In genomic region chr6:30486504-30486903, GRCm38 (mm10) we compare ENCODE assay signal across 32 mouse cellular contexts. TPM values are rescaled to one million over a fixed set of nuclear protein-coding genes. Genes with fewer than 3 reads are reported as not detected.
"Had no signal": no experiment of that assay in that cellular context is flagged by ENCODE, and none has a peak within 500 bp of the region (broad histone marks: within the 10 kb centered on the region; RNA-seq: fewer than 3 reads in every experiment).

No protein-coding gene starts in this region.

- ATAC-seq: forebrain, embryonic 13.5 days; forebrain, embryonic 14.5 days; forebrain, embryonic 15.5 days; forebrain, embryonic 16.5 days; forebrain, postnatal 0 days had no signal

- H3K4me2 ChIP-seq: embryonic facial prominence, embryonic 12.5 days; embryonic facial prominence, embryonic 13.5 days; embryonic facial prominence, embryonic 15.5 days; forebrain, embryonic 12.5 days; forebrain, embryonic 13.5 days; forebrain, embryonic 15.5 days had no signal

- H3K9me3 ChIP-seq: embryonic facial prominence, embryonic 10.5 days; embryonic facial prominence, embryonic 12.5 days; embryonic facial prominence, embryonic 13.5 days; embryonic facial prominence, embryonic 15.5 days; forebrain, embryonic 12.5 days; forebrain, embryonic 13.5 days; forebrain, embryonic 15.5 days had no signal

- H3K27me3 ChIP-seq: embryonic facial prominence, embryonic 12.5 days; embryonic facial prominence, embryonic 13.5 days; embryonic facial prominence, embryonic 15.5 days; forebrain, embryonic 12.5 days; forebrain, embryonic 13.5 days; forebrain, embryonic 15.5 days had no signal

- DNase-seq: cerebellum, adult 18-20 months; cerebellum, adult 2 months; cerebellum, adult 8-10 months; cerebellum, adult 9-10 months; cerebellum, adult 9-11 months; cerebellum, postnatal 10 days; cerebellum, postnatal 14 days; cerebellum, postnatal 25 days; cerebellum, postnatal 36 days; embryo, embryonic 11 days; forebrain, postnatal 0 days; gastrocnemius, adult 2 months; gastrocnemius, postnatal 10 days; gastrocnemius, postnatal 14 days; gastrocnemius, postnatal 25 days; gastrocnemius, postnatal 36 days; heart, adult 18-20 months had no signal

- H3K9ac ChIP-seq: embryonic facial prominence, embryonic 12.5 days; embryonic facial prominence, embryonic 13.5 days; embryonic facial prominence, embryonic 15.5 days; forebrain, embryonic 12.5 days; forebrain, embryonic 13.5 days; forebrain, embryonic 15.5 days; forebrain, postnatal 0 days had no signal

- H3K27ac ChIP-seq: embryonic facial prominence, embryonic 10.5 days; embryonic facial prominence, embryonic 12.5 days; embryonic facial prominence, embryonic 13.5 days; embryonic facial prominence, embryonic 15.5 days; forebrain, embryonic 10.5 days; forebrain, embryonic 12.5 days; forebrain, embryonic 13.5 days; forebrain, embryonic 15.5 days; gastrocnemius, adult 2 months had no signal

- H3K4me1 ChIP-seq: embryonic facial prominence, embryonic 10.5 days; embryonic facial prominence, embryonic 12.5 days; embryonic facial prominence, embryonic 13.5 days; embryonic facial prominence, embryonic 15.5 days; forebrain, embryonic 10.5 days; forebrain, embryonic 12.5 days; forebrain, embryonic 13.5 days; forebrain, embryonic 15.5 days had no signal

- H3K4me3 ChIP-seq: embryonic facial prominence, embryonic 10.5 days; embryonic facial prominence, embryonic 12.5 days; embryonic facial prominence, embryonic 13.5 days; embryonic facial prominence, embryonic 15.5 days; erythroblast, embryonic 14.5 days; forebrain, embryonic 10.5 days; forebrain, embryonic 12.5 days; forebrain, embryonic 13.5 days; forebrain, embryonic 15.5 days; gastrocnemius, adult 2 months had no signal

RNA-seq across cellular contexts. Expression of gene Ssmem1, which starts 23.1 kb away (rescaled TPM):
- total RNA-seq: common myeloid progenitor, adult 5-6 weeks; gastrocnemius, adult 18-20 months had no signal
- polyA plus RNA-seq: embryonic facial prominence, embryonic 13.5 days; erythroblast, embryonic 14.5 days; forebrain, embryonic 11.5 days; forebrain, embryonic 13.5 days; forebrain, embryonic 15.5 days; forebrain, embryonic 16.5 days; forebrain, postnatal 0 days; frontal cortex, adult 2 months had no signal

RNA-seq across cellular contexts. Expression of gene Cpa2, which starts 54.9 kb away (rescaled TPM):
- total RNA-seq: common myeloid progenitor, adult 5-6 weeks; gastrocnemius, adult 18-20 months; gastrocnemius, adult 2 months; gastrocnemius, postnatal 25 days; gastrocnemius, postnatal 36 days had no signal
- polyA plus RNA-seq: erythroblast, embryonic 14.5 days had no signal
